Mouse (Mus musculus) ES-E14 (cell line): ENCODE results near the gene Phip.

Source experiments
- CHD2 ChIP-seq: IDR thresholded peaks from 2 replicates; pipeline ENCODE4 v1.6.1; 2014; ENCODE audit warnings: mild to moderate bottlenecking, low read depth, low read length, inconsistent platforms
- MAFK ChIP-seq: IDR thresholded peaks from 2 replicates; pipeline ENCODE4 v1.6.1; 2014; ENCODE audit warnings: mild to moderate bottlenecking, low read depth, low read length, inconsistent platforms; ENCODE audit not compliant: insufficient read depth
- ZNF384 ChIP-seq: IDR thresholded peaks from 2 replicates; pipeline ENCODE4 v1.6.1; 2012; ENCODE audit warnings: low read depth, low read length, inconsistent platforms

DNA sequence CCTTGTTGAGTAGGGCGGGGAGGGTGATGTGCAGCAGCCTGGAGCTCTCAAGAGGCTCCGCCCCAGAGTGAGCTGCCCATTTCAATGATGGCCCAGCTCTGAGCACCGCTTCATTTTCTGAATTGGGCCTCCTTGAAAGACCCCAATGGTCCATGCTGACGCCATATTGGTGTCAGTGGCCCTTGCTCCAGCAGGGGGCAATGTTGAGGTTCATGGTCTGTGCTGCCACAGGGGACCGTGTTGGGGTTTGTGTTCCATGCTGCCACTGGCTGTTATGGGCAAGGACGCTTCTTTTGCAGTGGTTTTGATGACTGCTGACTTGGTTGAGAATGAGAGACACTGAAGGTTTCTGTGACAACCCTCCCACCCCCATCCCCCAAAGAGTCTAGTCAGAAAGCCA is 148.9 kb downstream of the Phip start:
- TF ChIP-seq ZNF384 (no peak), CHD2 (no peak), MAFK (no peak)
